Mouse (Mus musculus) Patski (cell line): ENCODE data around the gene Armh4. TPM values are rescaled to one million over a fixed set of nuclear protein-coding genes. Genes with fewer than 3 reads are reported as not detected.

Source experiments
- ATAC-seq: fragments of 100-300 bp; one replicate; pipeline ENCODE4 v1.8.0; 2021
- CTCF ChIA-PET: fragments of 350-600 bp; sonication (Branson Sonifier 250); formaldehyde crosslinking; loops from one replicate; lab custom pipeline; 2022; ENCODE audit warnings: inconsistent platforms; lab: Charles Lee
- POLR2A ChIA-PET: fragments of 350-600 bp; sonication (Branson Sonifier 250); formaldehyde crosslinking; loops from one replicate; lab custom pipeline; 2022; ENCODE audit warnings: antibody characterized with exemption, inconsistent platforms; lab: Charles Lee
- DNase-seq: peaks from one replicate; pipeline ENCODE4 v3.0.0-alpha.2; 2011; ENCODE audit warnings: low read depth, low spot score
- H3K27me3 ChIP-seq: fragments of 371-371 bp; one replicate; pipeline ENCODE4 v1.5.1; 2021
- CTCF ChIP-seq: fragments of 100-300 bp; IDR thresholded peaks from one replicate; pipeline ENCODE4 v1.5.1; 2021
- in situ Hi-C: fragments of 300-500 bp; cut with MboI; formaldehyde crosslinking; loops from 3 replicates; pipeline ENCODE4 v1.11.1; 2018; ENCODE audit warnings: low pct_unique_long_range_greater_than_20kb, mixed read lengths
- polyA plus RNA-seq: library from polyadenylated mRNA; unstranded; gene quantifications from one replicate; pipeline ENCODE4 v1.2.3, GENCODE M21; 2021

The Armh4 gene
- polyA plus RNA-seq, 1 experiment from 2014 or later: not detected

DNA sequence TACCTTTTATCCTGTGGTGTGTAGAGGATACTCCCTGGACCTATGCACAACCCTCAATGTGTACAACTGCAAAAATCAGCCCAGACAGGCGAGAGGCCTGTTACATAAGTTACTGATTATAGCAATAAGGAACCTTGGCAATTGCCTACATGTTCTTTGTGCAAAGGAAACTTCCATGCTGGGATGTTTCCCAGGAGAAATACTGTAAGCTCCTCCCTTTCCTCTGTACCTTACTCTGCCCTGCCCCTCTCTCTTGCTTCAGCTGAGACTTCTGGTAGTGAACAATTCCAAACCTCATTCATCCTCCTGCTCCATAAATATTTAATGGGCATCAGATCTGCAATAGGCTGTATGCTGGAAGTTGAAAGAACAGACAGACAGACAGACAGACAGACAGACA lies 145.8 kb downstream of the Armh4 start:
- TF ChIP-seq CTCF: no peak
- in situ Hi-C loops: no loop called here
- ATAC-seq (no peak), DNase-seq (no peak)
- POLR2A ChIA-PET: no interaction called here
- CTCF ChIA-PET: interaction anchor here (2.4 kb wide), 1 partner anchor 12 kb away, joined by 8 read pairs; no protein-coding TSS in a partner anchor
- H3K27me3 ChIP-seq: no peaks in the 10 kb centered on the region

DNA sequence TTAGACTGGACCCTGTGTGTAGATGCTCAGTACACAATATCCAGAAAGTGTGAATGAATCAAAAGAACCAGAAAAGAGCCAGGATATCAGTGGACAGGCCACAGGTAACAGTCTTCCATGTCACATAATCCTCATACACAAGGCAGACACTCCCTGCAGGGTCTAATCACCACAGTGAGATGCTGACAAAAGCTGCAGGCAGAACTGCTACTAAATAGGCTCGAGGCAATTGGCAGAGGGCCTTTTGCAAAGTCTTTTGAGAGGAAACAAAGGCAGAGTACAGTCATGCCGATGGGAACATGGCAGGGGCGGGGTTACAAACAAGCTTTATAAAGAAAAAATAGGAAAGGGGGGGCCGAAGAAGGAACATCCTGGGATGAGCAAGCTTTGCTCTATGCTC lies 157.1 kb downstream of the Armh4 start:
- ATAC-seq (no peak), DNase-seq (no peak)
- ChIA-PET POLR2A (no interaction called here), CTCF (interaction anchor here (1.9 kb wide), 1 partner anchor 13 kb away, joined by 8 read pairs; no protein-coding TSS in a partner anchor)
- in situ Hi-C loops: no loop called here
- no peak for TF ChIP-seq CTCF
- no peaks in the 10 kb centered on the region for H3K27me3 ChIP-seq

Other genes starting within 250 kb of the Armh4 start
- not detected for gene Olfr722, start 118.6 kb upstream of the Armh4 start, polyA plus RNA-seq
- gene Olfr723, start 148.4 kb upstream of the Armh4 start, polyA plus RNA-seq: not detected
- gene Olfr724, start 179.9 kb upstream of the Armh4 start, polyA plus RNA-seq: not detected